Mouse (Mus musculus) Patski (cell line): ENCODE measurements around the gene Oard1. TPM values are rescaled to one million over a fixed set of nuclear protein-coding genes. Genes with fewer than 3 reads are reported as not detected.
A peak's percentile ranks its signal among the peaks of the same experiment; 100 is the strongest.

ENCODE experiments used
- ATAC-seq: fragments of 100-300 bp; one replicate; pipeline ENCODE4 v1.8.0; 2021
- CTCF ChIA-PET: fragments of 350-600 bp; sonication (Branson Sonifier 250); formaldehyde crosslinking; loops from one replicate; lab custom pipeline; 2022; ENCODE audit warnings: inconsistent platforms; lab: Charles Lee
- POLR2A ChIA-PET: fragments of 350-600 bp; sonication (Branson Sonifier 250); formaldehyde crosslinking; loops from one replicate; lab custom pipeline; 2022; ENCODE audit warnings: antibody characterized with exemption, inconsistent platforms; lab: Charles Lee
- DNase-seq: peaks from one replicate; pipeline ENCODE4 v3.0.0-alpha.2; 2011; ENCODE audit warnings: low read depth, low spot score
- H3K27me3 ChIP-seq: fragments of 371-371 bp; one replicate; pipeline ENCODE4 v1.5.1; 2021
- CTCF ChIP-seq: fragments of 100-300 bp; IDR thresholded peaks from one replicate; pipeline ENCODE4 v1.5.1; 2021
- in situ Hi-C: fragments of 300-500 bp; cut with MboI; formaldehyde crosslinking; loops from 3 replicates; pipeline ENCODE4 v1.11.1; 2018; ENCODE audit warnings: low pct_unique_long_range_greater_than_20kb, mixed read lengths
- polyA plus RNA-seq: library from polyadenylated mRNA; unstranded; gene quantifications from one replicate; pipeline ENCODE4 v1.2.3, GENCODE M21; 2021

Oard1 gene
- polyA plus RNA-seq, 1 experiment from 2014 or later = 37.7 TPM

GRCm38 (mm10) chr17:48419571-48419970 is 9.8 kb downstream of the Oard1 start:
- TF ChIP-seq CTCF = no peak
- no peak for DNase-seq
- CTCF ChIA-PET = interaction anchor here (1.9 kb wide), 1 partner anchor 48 kb away, joined by 5 read pairs; no protein-coding TSS in a partner anchor
- in situ Hi-C loops = loop anchor here (10.0 kb wide), 1 partner anchor 985 kb away; no protein-coding TSS in a partner anchor
- POLR2A ChIA-PET = no interaction called here
- ATAC-seq = no peak
- H3K27me3 ChIP-seq = no peaks in the 10 kb centered on the region

GRCm38 (mm10) chr17:48424237-48424636 is 14.4 kb downstream of the Oard1 start:
- ChIA-PET POLR2A (no interaction called here), CTCF (no interaction called here)
- in situ Hi-C loops = no loop called here
- ATAC-seq = no peak
- no peak for DNase-seq
- H3K27me3 ChIP-seq = no peaks in the 10 kb centered on the region
- TF ChIP-seq CTCF = no peak

GRCm38 (mm10) chr17:48425823-48426612 is 16.2 kb downstream of the Oard1 start:
- ATAC-seq (no peak), DNase-seq (no peak)
- POLR2A ChIA-PET = no interaction called here
- in situ Hi-C loops = no loop called here
- TF ChIP-seq CTCF = no peak
- no peaks in the 10 kb centered on the region for H3K27me3 ChIP-seq
- CTCF ChIA-PET = interaction anchor here (0.9 kb wide), 1 partner anchor 16 kb away, joined by 3 read pairs; no protein-coding TSS in a partner anchor

- TF ChIP-seq CTCF = no peak
- in situ Hi-C loops = no loop called here
- no peak for DNase-seq
- CTCF ChIA-PET = no interaction called here
- ATAC-seq = no peak
- POLR2A ChIA-PET = no interaction called here
- H3K27me3 ChIP-seq = no peaks in the 10 kb centered on the region
These were observed 17.4 kb downstream of the Oard1 start for GRCm38 (mm10) chr17:48426991-48427750.

GRCm38 (mm10) chr17:48427852-48428530 is 18.2 kb downstream of the Oard1 start:
- no peak for TF ChIP-seq CTCF
- no peaks in the 10 kb centered on the region for H3K27me3 ChIP-seq
- ChIA-PET CTCF (no interaction called here), POLR2A (no interaction called here)
- ATAC-seq (peak; percentile 37), DNase-seq (no peak)
- in situ Hi-C loops = no loop called here

- DNase-seq (no peak), ATAC-seq (peak; percentile 86)
- CTCF ChIA-PET = interaction anchor here (2.3 kb wide), 1 partner anchor 12 kb away, joined by 8 read pairs; no protein-coding TSS in a partner anchor
- POLR2A ChIA-PET = no interaction called here
- in situ Hi-C loops = no loop called here
- no peak for TF ChIP-seq CTCF
- H3K27me3 ChIP-seq = no peaks in the 10 kb centered on the region
These were observed 20.6 kb downstream of the Oard1 start for GRCm38 (mm10) chr17:48430394-48430793.

GRCm38 (mm10) chr17:48431054-48431453 is 21.2 kb downstream of the Oard1 start:
- no peak for ATAC-seq
- in situ Hi-C loops = no loop called here
- CTCF ChIA-PET = interaction anchor here (2.3 kb wide), 1 partner anchor 12 kb away, joined by 8 read pairs; no protein-coding TSS in a partner anchor
- no peaks in the 10 kb centered on the region for H3K27me3 ChIP-seq
- no peak for TF ChIP-seq CTCF
- DNase-seq = no peak
- POLR2A ChIA-PET = no interaction called here

- no peak for TF ChIP-seq CTCF
- H3K27me3 ChIP-seq = no peaks in the 10 kb centered on the region
- ATAC-seq = no peak
- POLR2A ChIA-PET = no interaction called here
- in situ Hi-C loops = no loop called here
- DNase-seq = no peak
- CTCF ChIA-PET = interaction anchor here (2.3 kb wide), 1 partner anchor 10 kb away, joined by 8 read pairs; no protein-coding TSS in a partner anchor
These were observed 22.6 kb downstream of the Oard1 start, which contains the start of gene Apobec2 for GRCm38 (mm10) chr17:48432158-48432980. Apobec2 (minus strand) TSS chr17:48432930.

- DNase-seq = no peak
- ChIA-PET POLR2A (no interaction called here), CTCF (interaction anchor here (1.9 kb wide), 1 partner anchor 10 kb away, joined by 8 read pairs; no protein-coding TSS in a partner anchor)
- no peaks in the 10 kb centered on the region for H3K27me3 ChIP-seq
- no peak for TF ChIP-seq CTCF
- in situ Hi-C loops = no loop called here
- ATAC-seq = no peak
These were observed 23.3 kb downstream of the Oard1 start for GRCm38 (mm10) chr17:48433006-48433655.
